Mouse (Mus musculus) CH12.LX (cell line): ENCODE measurements around the gene Ppm1a. TPM values are rescaled to one million over a fixed set of nuclear protein-coding genes. Genes with fewer than 3 reads are reported as not detected.

Experiments
- DNase-seq: peaks from one replicate; pipeline ENCODE4 v3.0.0-alpha.2; 2013; ENCODE audit errors: extremely low read depth
- H3K27ac ChIP-seq: 2 replicates; pipeline ENCODE4 v1.5.1; 2012; ENCODE audit warnings: low read depth, mild to moderate bottlenecking, control low read depth, moderate library complexity; ENCODE audit not compliant: insufficient read depth
- H3K27me3 ChIP-seq: replicated peaks from 2 replicates; pipeline ENCODE3; 2012; ENCODE audit warnings: inconsistent platforms
- H3K36me3 ChIP-seq, 2 experiments: replicated peaks in 1 of 2; 2 replicates each; pipeline versions ENCODE3 to v1.6.1; 2012; ENCODE audit warnings: inconsistent platforms in 1 of 2, low read length in 1 of 2, mild to moderate bottlenecking in 1 of 2, mixed read lengths in 1 of 2, moderate library complexity in 1 of 2; ENCODE audit not compliant: control insufficient read depth in 1 of 2, insufficient read depth in 1 of 2
- H3K4me1 ChIP-seq, 2 experiments: 2 replicates each; pipeline ENCODE4 v1.6.1; 2012; ENCODE audit warnings: inconsistent platforms in 1 of 2, moderate library complexity in 1 of 2; ENCODE audit not compliant: insufficient read depth in 2 of 2, control insufficient read depth in 1 of 2
- H3K4me2 ChIP-seq: 2 replicates; pipeline ENCODE4 v1.6.1; 2012; ENCODE audit warnings: low read depth, mild to moderate bottlenecking, control low read depth; ENCODE audit not compliant: poor library complexity, insufficient read depth, severe bottlenecking
- H3K4me3 ChIP-seq, 3 experiments: fragments of 150-350 bp in 1 of 3; sonication (generic) in 1 of 3; replicated peaks in 1 of 3; 2 replicates each; pipeline versions ENCODE3 to v1.5.1; 2011 to 2012; ENCODE audit warnings: low read depth in 2 of 3, low read length in 2 of 3, mild to moderate bottlenecking in 2 of 3, moderate library complexity in 2 of 3, control low read depth in 1 of 3, improper control_type of control experiment in 1 of 3, inconsistent platforms in 1 of 3, mixed read lengths in 1 of 3; ENCODE audit not compliant: poor library complexity in 1 of 3
- H3K79me2 ChIP-seq: replicated peaks from 2 replicates; pipeline ENCODE4 v1.6.1; 2012; ENCODE audit warnings: mild to moderate bottlenecking, moderate library complexity; ENCODE audit not compliant: control insufficient read depth, poor library complexity, insufficient read depth, severe bottlenecking; ENCODE audit errors: extremely low read depth
- H3K9ac ChIP-seq: 2 replicates; pipeline ENCODE4 v1.6.1; 2012; ENCODE audit warnings: low read depth, mild to moderate bottlenecking, control low read depth, moderate library complexity; ENCODE audit not compliant: insufficient read depth
- H3K9me3 ChIP-seq: replicated peaks from 2 replicates; pipeline ENCODE3; 2012; ENCODE audit warnings: low read length, inconsistent platforms, mixed read lengths
- BHLHE40 ChIP-seq: IDR thresholded peaks from 2 replicates; pipeline ENCODE4 v1.6.1; 2011; ENCODE audit warnings: mild to moderate bottlenecking, low read depth, low read length, improper control_type of control experiment
- CHD1 ChIP-seq: IDR thresholded peaks from 2 replicates; pipeline ENCODE4 v1.6.1; 2012; ENCODE audit warnings: low read depth, low read length, improper control_type of control experiment, inconsistent platforms
- CHD2 ChIP-seq: IDR thresholded peaks from 2 replicates; pipeline ENCODE4 v1.6.1; 2011; ENCODE audit warnings: low read length, improper control_type of control experiment
- CTCF ChIP-seq, 2 experiments: IDR thresholded peaks in 1 of 2; conservative IDR thresholded peaks in 1 of 2; 2 replicates each; pipeline ENCODE4 v1.5.1; 2011 to 2012; ENCODE audit warnings: low read depth in 2 of 2, low read length in 2 of 2, improper control_type of control experiment in 1 of 2, inconsistent platforms in 1 of 2, mild to moderate bottlenecking in 1 of 2, moderate library complexity in 1 of 2
- EP300 ChIP-seq: IDR thresholded peaks from 2 replicates; pipeline ENCODE4 v1.6.1; 2011; ENCODE audit warnings: low read length, improper control_type of control experiment
- ETS1 ChIP-seq: conservative IDR thresholded peaks from 2 replicates; pipeline ENCODE4 v1.6.1; 2012; ENCODE audit warnings: low read depth, mild to moderate bottlenecking, inconsistent platforms, low read length, improper control_type of control experiment, moderate library complexity
- GABPA ChIP-seq: IDR thresholded peaks from 2 replicates; pipeline ENCODE4 v1.6.1; 2012; ENCODE audit warnings: low read depth, low read length, improper control_type of control experiment, inconsistent platforms; ENCODE audit not compliant: insufficient replicate concordance
- HCFC1 ChIP-seq: IDR thresholded peaks from 2 replicates; pipeline ENCODE4 v1.6.1; 2012; ENCODE audit warnings: low read depth, mild to moderate bottlenecking, inconsistent platforms, low read length, improper control_type of control experiment
- IRF4 ChIP-seq: IDR thresholded peaks from 2 replicates; pipeline ENCODE4 v1.6.1; 2014; ENCODE audit warnings: low read depth, mild to moderate bottlenecking, inconsistent platforms, low read length, improper control_type of control experiment
- MAX ChIP-seq: IDR thresholded peaks from 2 replicates; pipeline ENCODE4 v1.6.1; 2011; ENCODE audit warnings: low read length, improper control_type of control experiment
- MAZ ChIP-seq: IDR thresholded peaks from 2 replicates; pipeline ENCODE4 v1.6.1; 2012; ENCODE audit warnings: low read depth, mild to moderate bottlenecking, inconsistent platforms, low read length, improper control_type of control experiment, moderate library complexity
- MEF2A ChIP-seq: IDR thresholded peaks from 2 replicates; pipeline ENCODE4 v1.6.1; 2014; ENCODE audit warnings: low read depth, mild to moderate bottlenecking, inconsistent platforms, low read length, improper control_type of control experiment, borderline replicate concordance
- MYC ChIP-seq: IDR thresholded peaks from 2 replicates; pipeline ENCODE4 v1.6.1; 2011; ENCODE audit warnings: low read depth, mild to moderate bottlenecking, improper control_type of control experiment, low read length
- NRF1 ChIP-seq: IDR thresholded peaks from 2 replicates; pipeline ENCODE4 v1.6.1; 2014; ENCODE audit warnings: low read depth, mild to moderate bottlenecking, inconsistent platforms, low read length, improper control_type of control experiment, moderate library complexity
- PAX5 ChIP-seq: IDR thresholded peaks from 2 replicates; pipeline ENCODE4 v1.6.1; 2012; ENCODE audit warnings: low read length, inconsistent platforms, mixed read lengths
- POLR2A ChIP-seq: IDR thresholded peaks from 2 replicates; pipeline ENCODE4 v1.6.1; 2011; ENCODE audit warnings: low read depth, mild to moderate bottlenecking, improper control_type of control experiment, low read length
- POLR2AphosphoS2 ChIP-seq: IDR thresholded peaks from 2 replicates; pipeline ENCODE4 v1.6.1; 2011; ENCODE audit warnings: low read depth, low read length, improper control_type of control experiment
- RCOR1 ChIP-seq: conservative IDR thresholded peaks from 2 replicates; pipeline ENCODE4 v1.6.1; 2012; ENCODE audit warnings: low read depth, mild to moderate bottlenecking, inconsistent platforms, low read length, improper control_type of control experiment
- SMC3 ChIP-seq: IDR thresholded peaks from 2 replicates; pipeline ENCODE4 v1.6.1; 2011; ENCODE audit warnings: low read depth, low read length, improper control_type of control experiment
- TCF12 ChIP-seq: IDR thresholded peaks from 2 replicates; pipeline ENCODE4 v1.6.1; 2014; ENCODE audit warnings: low read depth, mild to moderate bottlenecking, inconsistent platforms, low read length, improper control_type of control experiment
- UBTF ChIP-seq: IDR thresholded peaks from 2 replicates; pipeline ENCODE4 v1.6.1; 2012; ENCODE audit warnings: low read depth, mild to moderate bottlenecking, inconsistent platforms, low read length, improper control_type of control experiment, moderate library complexity
- USF1 ChIP-seq: IDR thresholded peaks from 2 replicates; pipeline ENCODE4 v1.6.1; 2014; ENCODE audit warnings: low read depth, mild to moderate bottlenecking, inconsistent platforms, low read length, improper control_type of control experiment
- ZC3H11A ChIP-seq: IDR thresholded peaks from 2 replicates; pipeline ENCODE4 v1.6.1; 2012; ENCODE audit warnings: low read depth, mild to moderate bottlenecking, inconsistent platforms, low read length, improper control_type of control experiment
- ZMIZ1 ChIP-seq: IDR thresholded peaks from 2 replicates; pipeline ENCODE4 v1.6.1; 2012; ENCODE audit warnings: low read depth, mild to moderate bottlenecking, inconsistent platforms, low read length, improper control_type of control experiment
- ZNF384 ChIP-seq: IDR thresholded peaks from 2 replicates; pipeline ENCODE4 v1.6.1; 2012; ENCODE audit warnings: low read depth, low read length, improper control_type of control experiment, inconsistent platforms
- dilution Hi-C: fragments of 300-500 bp; cut with MboI; formaldehyde crosslinking; loops from 2 replicates; pipeline ENCODE4 v1.14.3; 2020; ENCODE audit warnings: low sequenced_read_pairs; ENCODE audit not compliant: extremely low pct_unique_long_range_greater_than_20kb, extremely low pct_ligation_motif_present
- in situ Hi-C: fragments of 300-500 bp; cut with MboI; formaldehyde crosslinking; loops from 3 replicates; pipeline ENCODE4 v1.14.3; 2019; ENCODE audit warnings: low sequenced_read_pairs, low pct_ligation_motif_present, low pct_unique_long_range_greater_than_20kb, mixed read lengths
- polyA plus RNA-seq: library from polyadenylated mRNA; unstranded; fragments of >175 nt; gene quantifications from 2 replicates; pipeline ENCODE4 v1.2.1, GENCODE M21; 2012; ENCODE audit warnings: low read depth; ENCODE audit not compliant: insufficient read length
- total RNA-seq, 2 experiments: library from RNA; depleted of rRNA; stranded (reverse); fragments of 300-350 nt in 1 of 2; fragments of >200 nt in 1 of 2; gene quantifications; 2 replicates each; pipeline ENCODE4 v1.2.3; 2012 to 2014

Gene Ppm1a
- total and polyA plus RNA-seq, 3 experiments = 78.8 to 112 (median 98.4) TPM

GRCm38 (mm10) chr12:72744803-72745360, 12.4 kb upstream of the Ppm1a start:
- in situ Hi-C loops (no loop called here), dilution Hi-C loops (no loop called here)
- Histone ChIP-seq H3K79me2 (no peaks in the 10 kb centered on the region), H3K27me3 (no peaks in the 10 kb centered on the region), H3K9me3 (no peaks in the 10 kb centered on the region), H3K36me3 (no peaks in the 10 kb centered on the region), H3K4me3 (no peak overlapping the region), H3K9ac (no peak overlapping the region), H3K27ac (no peak overlapping the region), H3K4me1 (no peaks in the 10 kb centered on the region), H3K4me2 (no peak overlapping the region)
- TF ChIP-seq MAX (no peak), PAX5 (no peak), SMC3 (no peak), MEF2A (no peak), ZNF384 (no peak), USF1 (no peak), POLR2A (no peak), MYC (no peak), TCF12 (no peak), GABPA (no peak), RCOR1 (no peak), BHLHE40 (no peak), CHD1 (no peak), EP300 (no peak)
- no peak for DNase-seq

DNA sequence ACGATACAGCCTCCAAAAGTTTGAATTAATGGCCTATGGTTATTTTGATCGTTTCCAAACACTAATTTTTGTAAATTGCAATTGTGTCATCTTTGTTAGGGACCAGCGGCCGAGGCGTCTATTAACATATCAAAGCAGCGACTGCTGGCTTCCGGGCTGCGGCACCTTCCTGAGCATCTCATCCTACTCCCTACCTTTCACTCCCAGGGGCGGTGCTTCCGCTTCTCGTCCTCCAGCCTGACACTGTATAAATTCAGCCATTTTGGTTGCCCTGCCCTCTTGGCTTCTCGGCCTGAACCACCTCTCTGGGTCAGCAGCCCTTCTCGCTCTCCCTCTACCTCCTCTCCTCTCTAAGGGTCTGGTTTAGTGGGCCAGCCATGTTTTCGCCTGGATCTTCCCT, 11.8 kb upstream of the Ppm1a start:
- DNase-seq = no peak
- Histone ChIP-seq H3K9ac (no peak overlapping the region), H3K36me3 (no peaks in the 10 kb centered on the region), H3K4me3 (no peak overlapping the region), H3K4me1 (no peaks in the 10 kb centered on the region), H3K9me3 (no peaks in the 10 kb centered on the region), H3K4me2 (no peak overlapping the region), H3K27ac (no peak overlapping the region), H3K79me2 (no peaks in the 10 kb centered on the region), H3K27me3 (no peaks in the 10 kb centered on the region)
- in situ Hi-C loops (no loop called here), dilution Hi-C loops (no loop called here)
- no peak for TF ChIP-seq ETS1
- TF ChIP-seq MAZ = no peak
- TF ChIP-seq ZC3H11A = no peak
- no peak for TF ChIP-seq RCOR1
- no peak for TF ChIP-seq CHD1
- no peak for TF ChIP-seq MEF2A
- no peak for TF ChIP-seq IRF4
- TF ChIP-seq SMC3 = no peak
- no peak for TF ChIP-seq CHD2
- no peak for TF ChIP-seq PAX5
- TF ChIP-seq POLR2AphosphoS2 = no peak
- no peak for TF ChIP-seq MYC
- TF ChIP-seq POLR2A = no peak
- no peak for TF ChIP-seq CTCF (conservative IDR thresholded peaks at IDR 0.05 in 1 of 2, IDR thresholded peaks at IDR 0.05 in 1 of 2; ENCODE audit: low read depth in 2 of 2, low read length in 2 of 2)
- TF ChIP-seq ZMIZ1 = no peak
- no peak for TF ChIP-seq NRF1
- no peak for TF ChIP-seq GABPA
- no peak for TF ChIP-seq UBTF
- TF ChIP-seq HCFC1 = no peak
